Mouse (Mus musculus) macrophage (primary cell): ENCODE measurements around the gene Ndufv1. TPM values are rescaled to one million over a fixed set of nuclear protein-coding genes. Genes with fewer than 3 reads are reported as not detected.
"Not testable (repeated sequence)": the region's sequence is repeated elsewhere in the genome, so short reads cannot be mapped to it uniquely, and the experiment has no call there.

Experiments
- H3K27ac ChIP-seq: fragments of 350-480 bp; formaldehyde crosslinking; 2 replicates; pipeline ENCODE4 v1.9.0; 2021
- H3K36me3 ChIP-seq: fragments of 350-480 bp; formaldehyde crosslinking; 2 replicates; pipeline ENCODE4 v1.9.0; 2021; ENCODE audit errors: inconsistent target
- H3K4me3 ChIP-seq: fragments of 350-480 bp; formaldehyde crosslinking; 2 replicates; pipeline ENCODE4 v1.9.0; 2021; ENCODE audit errors: inconsistent target
- H3K79me2 ChIP-seq: fragments of 350-480 bp; formaldehyde crosslinking; 2 replicates; pipeline ENCODE4 v1.9.0; 2021; ENCODE audit errors: inconsistent target
- WGBS: methylation state at CpG from one replicate; pipeline ENCODE4 v1.1.7; 2026; ENCODE audit warnings: inconsistent platforms; ENCODE audit not compliant: missing documents; 5-methylcytosine and 5-hydroxymethylcytosine counted together
- polyA plus RNA-seq: library from polyadenylated mRNA; stranded (reverse); fragments of 250-400 nt; gene quantifications from 3 replicates; pipeline ENCODE4 v1.2.4, GENCODE M21; 2018; ENCODE audit warnings: inconsistent platforms
- total RNA-seq, 78 experiments: library from RNA; depleted of rRNA; stranded (reverse); fragments of 250-400 nt; gene quantifications; 1 replicate in 9 of 78; 2 replicates in 24 of 78; 3 replicates in 43 of 78; 4 replicates in 2 of 78; pipeline ENCODE4 v1.2.4; 2018; ENCODE audit warnings: inconsistent platforms in 56 of 78

The Ndufv1 gene
- total RNA-seq (2018; cell fraction: chromatin; rRNA removed), result 10 to 100 TPM; 10.2 to 76.0 (median 39.9) TPM
- 10 to 100 TPM; 31.7 to 48.8 (median 40.8) TPM for total RNA-seq (2018; cell fraction: cytosol; rRNA removed)
- total RNA-seq (2018; cell fraction: nucleus; rRNA removed), result 10 to 100 TPM; 21.4 to 58.7 (median 33.9) TPM
- 35.8 to 43.3 TPM (median 39.0 TPM) in 3 replicates for polyA plus RNA-seq

GRCm38 (mm10) chr19:4012432-4013022, at the start of gene Ndufv1:
Ndufv1 (minus strand) TSS chr19:4012806.
- Histone ChIP-seq H3K27ac (peak within 1 kb of the TSS; percentile 8; the same call in 1 of the 2 replicates), H3K79me2 (no peaks in the 10 kb centered on the region; the same call in 1 of the 2 replicates), H3K4me3 (peak within 1 kb of the TSS; percentile 80), H3K36me3 (peaks cover 26% of the 10 kb centered on the region)
- WGBS, result under 1% methylated on average over 43 of the region's 45 CpGs

- 100% methylated on average over 4 of the region's 6 CpGs for WGBS
- H3K27ac ChIP-seq, result no peak overlapping the region
- H3K36me3 ChIP-seq, result no peaks in the 10 kb centered on the region
Measured at GRCm38 (mm10) chr19:4060899-4061465, 48.4 kb upstream of the Ndufv1 start.

DNA sequence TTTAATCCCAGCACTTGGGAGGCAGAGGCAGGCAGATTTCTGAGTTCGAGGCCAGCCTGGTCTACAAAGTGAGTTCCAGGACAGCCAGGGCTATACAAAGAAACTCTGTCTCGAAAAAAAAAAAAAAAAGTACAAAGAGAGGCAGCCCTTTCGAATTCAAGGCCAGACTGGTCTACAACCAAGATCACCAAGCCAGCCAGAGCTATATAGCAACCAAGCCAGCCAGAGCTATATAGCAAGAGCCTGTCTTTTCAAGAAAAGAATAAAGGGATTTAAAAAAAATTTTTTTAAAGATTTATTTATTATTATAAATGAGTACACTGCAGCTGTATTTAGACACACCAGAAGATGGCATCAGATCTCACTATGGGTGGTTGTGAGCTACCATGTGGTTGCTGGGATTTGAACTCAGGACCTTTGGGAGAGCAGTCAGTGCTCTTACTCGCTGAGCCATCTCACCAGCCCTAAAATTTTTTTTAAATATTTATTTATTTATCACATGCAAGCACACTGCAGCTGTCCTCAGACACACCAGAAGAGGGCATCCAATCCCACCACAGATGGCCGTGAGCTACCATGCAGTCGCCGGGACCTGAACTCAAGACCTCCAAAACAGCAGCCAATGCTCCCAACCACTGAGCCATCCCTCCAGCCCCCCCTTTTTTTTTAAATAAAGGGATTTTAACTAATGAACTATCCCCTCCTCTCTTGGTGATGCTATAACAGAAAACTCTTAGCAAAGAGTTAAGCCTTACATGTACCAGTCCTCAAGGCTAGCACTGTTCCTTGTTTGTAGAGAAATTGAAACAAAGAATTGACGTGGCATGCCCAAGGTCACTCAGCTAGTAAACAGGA, 47.7 kb upstream of the Ndufv1 start:
- H3K4me3 ChIP-seq, H3K79me2 ChIP-seq, H3K27ac ChIP-seq, H3K36me3 ChIP-seq: not testable (repeated sequence)
- WGBS, result 95% methylated on average over 7 of the region's 8 CpGs

More at GRCm38 (mm10) chr19:4060899-4061465, 48.4 kb upstream of the Ndufv1 start:
- no peak overlapping the region for H3K4me3 ChIP-seq
- no peaks in the 10 kb centered on the region for H3K79me2 ChIP-seq

DNA sequence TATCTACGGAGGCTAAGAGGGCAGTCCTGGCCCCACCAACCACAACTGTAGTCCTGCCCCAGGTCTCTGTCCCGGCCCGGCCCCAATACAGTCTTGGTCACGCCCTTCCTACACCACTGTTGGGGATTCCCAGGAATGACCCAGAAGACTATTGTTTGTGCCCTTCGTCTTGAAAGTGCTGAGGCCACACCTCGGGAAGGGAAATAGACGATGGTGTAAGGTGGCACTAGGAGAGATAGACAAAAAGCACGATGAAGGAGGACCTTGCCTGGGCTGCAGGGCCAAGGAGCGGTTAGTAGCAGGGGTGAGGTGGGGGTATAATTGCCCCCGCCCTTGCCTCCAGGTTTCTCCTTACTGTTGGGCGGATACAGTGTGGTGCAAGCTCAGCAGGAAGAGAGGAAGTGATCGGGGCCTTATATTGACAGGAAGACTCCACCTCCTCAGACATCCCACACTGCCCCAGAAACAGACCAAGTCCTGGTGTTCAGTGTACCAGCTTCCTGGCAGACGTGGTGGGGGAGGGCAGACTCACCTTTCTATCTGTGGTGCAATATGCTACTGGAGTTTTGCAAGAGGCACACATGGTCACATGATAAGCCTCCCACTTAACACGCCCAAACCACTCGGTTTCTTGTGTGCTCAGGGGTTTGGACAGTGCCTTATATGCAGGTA, 46.6 kb upstream of the Ndufv1 start, which contains the start of gene Gstp3:
Gstp3 (minus strand) TSS at position 501 of the 672 bp plus-strand sequence.
- no peaks in the 10 kb centered on the region for H3K79me2 ChIP-seq
- H3K36me3 ChIP-seq, result no peaks in the 10 kb centered on the region
- H3K27ac ChIP-seq, result no peak within 1 kb of the TSS
- H3K4me3 ChIP-seq, result no peak within 1 kb of the TSS
- WGBS, result 42% methylated on average over 15 of the region's 15 CpGs

DNA sequence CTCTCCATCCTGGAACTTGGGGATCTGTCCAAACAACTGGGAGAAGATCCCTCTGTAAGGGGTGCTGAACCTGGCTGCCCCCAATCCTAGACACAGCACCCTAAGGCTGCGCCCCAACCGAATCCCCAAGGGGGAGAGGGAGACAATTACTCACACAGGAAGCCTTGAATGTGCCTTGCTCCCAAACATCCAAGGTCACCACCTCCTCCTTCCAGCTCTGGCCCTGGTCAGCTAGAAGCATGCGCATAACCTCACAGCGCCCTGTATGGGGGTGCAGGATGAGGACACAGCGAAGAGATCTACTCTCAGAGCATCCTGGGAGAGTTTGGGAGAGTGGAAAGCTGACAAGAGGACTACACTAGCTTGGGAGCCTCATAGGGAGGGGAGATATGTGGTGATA, 46.0 kb upstream of the Ndufv1 start:
- WGBS, result 100% methylated on average over 5 of the region's 5 CpGs
- Histone ChIP-seq H3K79me2 (no peaks in the 10 kb centered on the region), H3K36me3 (no peaks in the 10 kb centered on the region), H3K27ac (no peak overlapping the region), H3K4me3 (no peak overlapping the region)

DNA sequence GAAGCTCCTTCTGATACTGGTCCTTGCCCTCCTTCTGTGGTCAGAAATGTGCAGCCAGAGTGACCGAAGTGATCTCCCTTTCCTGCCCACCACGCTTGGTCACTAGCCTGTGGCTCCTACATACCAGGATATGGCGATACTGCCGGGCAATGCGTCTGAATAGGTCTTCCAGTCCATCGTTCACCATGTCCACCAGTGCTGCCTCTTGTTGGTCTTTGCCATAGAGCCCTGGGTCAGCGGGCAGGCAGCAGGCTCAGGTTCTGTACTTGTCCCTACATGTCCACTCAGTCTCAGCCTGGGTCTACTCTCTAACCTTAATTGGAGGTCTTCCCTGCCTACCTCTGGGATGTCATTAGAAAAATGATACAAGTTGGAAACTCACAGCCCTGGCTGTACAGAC, 45.4 kb upstream of the Ndufv1 start:
- no peak overlapping the region for H3K27ac ChIP-seq
- no peak overlapping the region for H3K4me3 ChIP-seq
- H3K79me2 ChIP-seq, result no peaks in the 10 kb centered on the region
- WGBS, result 97% methylated on average over 7 of the region's 7 CpGs
- H3K36me3 ChIP-seq, result no peaks in the 10 kb centered on the region

DNA sequence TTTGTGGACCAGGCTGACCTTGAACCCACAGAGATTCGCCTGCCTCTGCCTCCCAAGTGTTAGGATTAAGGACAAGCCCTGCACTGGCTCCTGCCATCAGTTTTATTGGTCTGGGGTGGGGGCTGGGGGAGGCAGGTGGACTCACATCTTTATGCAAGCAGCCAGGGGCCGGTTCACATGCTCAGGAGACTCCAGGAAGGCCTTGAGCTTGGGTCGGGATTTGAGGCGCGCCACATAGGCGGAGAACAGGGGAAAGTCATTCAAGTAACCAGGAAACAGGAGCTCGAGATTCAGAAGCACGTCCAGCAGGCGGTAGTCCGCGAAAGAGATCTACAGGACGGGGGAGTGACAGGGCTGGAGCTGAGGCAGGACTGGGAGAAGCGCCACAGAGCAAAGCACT, 44.8 kb upstream of the Ndufv1 start:
- no peak overlapping the region for H3K27ac ChIP-seq
- 97% methylated on average over 13 of the region's 13 CpGs for WGBS
- no peaks in the 10 kb centered on the region for H3K36me3 ChIP-seq
- no peaks in the 10 kb centered on the region for H3K79me2 ChIP-seq
- no peak overlapping the region for H3K4me3 ChIP-seq

GRCm38 (mm10) chr19:4056727-4057126, 44.1 kb upstream of the Ndufv1 start:
- Histone ChIP-seq H3K4me3 (no peak overlapping the region), H3K27ac (no peak overlapping the region), H3K36me3 (no peaks in the 10 kb centered on the region), H3K79me2 (no peaks in the 10 kb centered on the region)
- 91% methylated on average over 4 of the region's 4 CpGs for WGBS

- 91% methylated on average over 15 of the region's 15 CpGs for WGBS
- H3K27ac ChIP-seq, result no peak overlapping the region
- no peak overlapping the region for H3K4me3 ChIP-seq
Measured at GRCm38 (mm10) chr19:4055947-4056693, 43.5 kb upstream of the Ndufv1 start.

GRCm38 (mm10) chr19:4055216-4055946, 42.8 kb upstream of the Ndufv1 start:
- no peak overlapping the region for H3K4me3 ChIP-seq
- no peaks in the 10 kb centered on the region for H3K79me2 ChIP-seq
- WGBS, result 92% methylated on average over 8 of the region's 8 CpGs
- H3K36me3 ChIP-seq, result no peaks in the 10 kb centered on the region
- no peak overlapping the region for H3K27ac ChIP-seq

More at GRCm38 (mm10) chr19:4055947-4056693, 43.5 kb upstream of the Ndufv1 start:
- no peaks in the 10 kb centered on the region for H3K79me2 ChIP-seq
- no peaks in the 10 kb centered on the region for H3K36me3 ChIP-seq

- H3K79me2 ChIP-seq, result no peaks in the 10 kb centered on the region
- H3K36me3 ChIP-seq, result no peaks in the 10 kb centered on the region
- H3K4me3 ChIP-seq, result no peak overlapping the region
- 91% methylated on average over 2 of the region's 5 CpGs for WGBS
- no peak overlapping the region for H3K27ac ChIP-seq
Measured at GRCm38 (mm10) chr19:4054613-4055012, 42.0 kb upstream of the Ndufv1 start.

- no peak overlapping the region for H3K27ac ChIP-seq
- H3K79me2 ChIP-seq, result no peaks in the 10 kb centered on the region
- H3K36me3 ChIP-seq, result no peaks in the 10 kb centered on the region
- H3K4me3 ChIP-seq, result no peak overlapping the region
- 71% methylated on average over 5 of the region's 5 CpGs for WGBS
Measured at GRCm38 (mm10) chr19:4052516-4053030, 40.0 kb upstream of the Ndufv1 start.
